Mouse (Mus musculus) Muller cell, postnatal 12 days (primary cell): ENCODE data around the gene Lcn10.
"Not testable (repeated sequence)": the region's sequence is repeated elsewhere in the genome, so short reads cannot be mapped to it uniquely, and the experiment has no call there.

ENCODE experiments used
- DNase-seq: peaks from one replicate; pipeline ENCODE4 v3.0.0-alpha.2; 2015; ENCODE audit errors: inconsistent ontology term

Gene Lcn10

DNA sequence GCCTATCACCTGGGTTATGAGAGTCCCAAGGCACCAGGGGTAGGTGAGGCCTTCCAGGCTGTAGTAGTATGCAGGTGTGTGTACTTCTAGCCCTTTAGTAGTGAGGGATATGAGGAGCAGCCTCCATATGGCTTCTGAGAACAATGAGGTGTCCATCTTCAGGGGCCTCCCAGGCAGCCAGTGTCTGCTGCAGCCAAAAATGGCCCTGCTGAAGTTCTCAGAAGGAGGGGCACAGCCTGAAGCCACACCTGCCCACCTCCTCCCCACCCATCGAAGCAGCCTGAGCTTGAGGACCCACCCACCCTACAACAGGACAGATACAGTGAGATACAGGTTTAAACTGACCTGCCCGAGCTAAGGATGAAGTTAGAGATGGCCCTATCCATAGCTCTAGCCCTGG, at the start of gene Lcn10:
Lcn10 (plus strand) TSS at position 301 of the 400 bp plus-strand sequence.
- DNase-seq, result no peak

DNA sequence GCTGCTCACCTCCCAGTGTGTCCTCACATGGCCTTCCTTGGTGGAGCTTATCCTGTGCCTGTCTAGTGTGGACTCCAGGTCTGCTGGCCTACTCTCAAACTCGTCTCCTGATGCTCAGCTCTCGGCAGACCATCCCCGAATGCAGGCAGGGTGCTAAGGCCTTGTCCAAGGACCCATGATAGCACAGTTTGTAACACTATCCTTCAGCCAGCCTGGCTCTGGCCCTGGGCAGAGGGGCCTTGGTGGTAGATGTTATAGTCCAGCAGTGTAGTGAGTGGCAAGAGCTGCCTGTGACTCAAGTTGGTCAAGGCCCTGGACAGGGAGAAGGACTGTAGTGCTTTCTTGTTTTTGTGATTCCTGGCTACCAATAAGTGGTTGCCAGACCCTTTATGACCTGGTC, 48.9 kb upstream of the Lcn10 start:
- DNase-seq, result no peak

DNA sequence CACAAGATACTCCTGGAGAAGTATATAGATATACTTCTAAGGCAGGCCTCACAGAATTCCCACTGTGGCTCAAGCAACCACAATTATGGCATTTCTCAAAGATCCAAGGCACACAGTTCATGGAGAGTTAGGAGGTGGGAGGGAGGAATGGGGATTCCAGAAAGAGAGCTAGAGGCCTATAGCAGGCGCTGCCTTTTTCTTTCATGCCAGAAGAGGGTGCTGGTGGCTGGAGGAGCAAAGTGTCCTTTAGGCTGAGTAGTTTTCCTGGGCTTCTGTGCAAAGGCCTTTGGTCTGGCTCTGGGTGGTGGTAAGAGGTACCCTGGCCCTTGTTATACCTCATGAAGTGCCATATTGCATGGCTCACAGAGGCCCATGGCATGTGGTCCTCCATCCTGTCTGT, 48.5 kb upstream of the Lcn10 start:
- peak; percentile 19 for DNase-seq

DNA sequence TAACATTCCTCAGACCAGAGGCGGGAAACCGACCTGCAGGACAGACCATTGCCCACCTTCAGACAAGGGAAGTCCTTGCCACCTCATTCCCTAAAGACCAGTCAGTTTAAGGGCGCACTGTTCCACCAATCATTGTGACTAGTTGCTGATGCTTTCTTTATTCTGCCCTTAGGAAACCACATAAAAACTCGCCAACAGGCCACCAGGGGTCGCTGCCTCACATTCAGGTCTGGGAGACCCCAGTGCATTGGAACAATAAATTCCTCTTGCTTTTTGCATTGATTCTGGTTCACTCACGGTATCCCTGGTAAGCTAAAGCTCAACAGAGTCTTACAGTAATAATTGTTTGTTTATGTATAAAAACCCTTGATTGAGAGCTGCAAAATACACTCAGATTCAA, 42.6 kb upstream of the Lcn10 start:
- DNase-seq, result peak; percentile 40

DNA sequence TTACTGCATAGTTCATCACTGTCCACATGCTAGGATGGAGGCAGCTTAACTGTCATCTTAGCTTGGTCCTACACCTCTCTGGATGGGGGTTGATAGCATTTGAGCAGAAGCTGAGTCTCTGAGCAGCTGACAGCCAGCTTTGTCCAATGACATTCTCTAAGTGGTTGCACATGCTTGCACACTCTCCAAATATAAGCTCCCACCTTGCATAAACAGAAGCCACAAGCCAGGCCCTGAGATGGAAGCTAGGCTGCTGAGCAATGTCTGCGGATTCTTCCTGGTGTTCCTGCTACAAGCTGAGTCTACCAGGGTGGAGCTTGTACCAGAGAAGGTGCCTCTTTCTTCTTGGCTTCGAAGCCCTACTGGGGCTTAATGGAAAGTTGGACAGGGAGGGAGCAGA, 29.6 kb upstream of the Lcn10 start, which contains the start of gene Lcn8:
Lcn8 (plus strand) TSS at position 219 of the 400 bp plus-strand sequence.
- no peak for DNase-seq

DNA sequence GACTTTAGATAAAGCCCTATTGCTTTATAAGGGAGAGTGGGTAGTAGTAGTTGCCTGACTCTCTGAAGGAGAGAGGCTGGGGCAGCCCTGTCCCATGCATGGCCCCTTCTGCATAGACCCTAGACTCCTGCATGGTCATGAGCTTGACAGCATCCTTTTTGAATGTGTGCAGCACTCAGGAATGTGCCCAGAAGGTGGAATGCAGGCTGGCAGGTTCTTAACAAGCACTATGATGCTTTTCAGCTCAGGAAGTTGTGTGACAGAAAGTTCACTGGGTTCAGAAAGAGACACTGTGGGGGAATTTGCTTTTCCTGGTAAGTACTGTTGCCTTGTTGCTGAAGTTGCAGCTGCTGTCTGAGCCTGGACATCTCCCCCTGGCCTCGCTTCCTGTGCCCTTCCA, 28.0 kb upstream of the Lcn10 start:
- peak; percentile 31 for DNase-seq

DNA sequence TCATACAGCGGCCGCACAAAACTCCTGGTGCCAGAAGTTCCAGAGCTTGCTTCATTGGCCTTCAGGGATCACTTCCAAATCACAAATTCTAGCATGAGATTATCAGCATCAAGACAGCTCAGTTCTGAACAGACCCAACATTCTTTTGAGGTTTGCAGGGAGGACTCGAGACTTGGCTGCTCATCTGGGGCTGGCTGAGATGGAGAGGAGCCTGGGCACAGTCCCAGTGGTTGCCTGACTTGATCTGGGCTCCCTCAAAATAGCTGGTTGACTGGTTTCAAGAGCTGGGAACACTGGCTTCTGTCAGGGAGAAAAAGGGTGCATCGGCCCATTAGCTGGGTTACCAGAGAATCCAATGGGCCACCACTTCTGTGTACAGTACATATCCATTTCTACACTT, 25.8 kb upstream of the Lcn10 start:
- peak; percentile 77 for DNase-seq

DNA sequence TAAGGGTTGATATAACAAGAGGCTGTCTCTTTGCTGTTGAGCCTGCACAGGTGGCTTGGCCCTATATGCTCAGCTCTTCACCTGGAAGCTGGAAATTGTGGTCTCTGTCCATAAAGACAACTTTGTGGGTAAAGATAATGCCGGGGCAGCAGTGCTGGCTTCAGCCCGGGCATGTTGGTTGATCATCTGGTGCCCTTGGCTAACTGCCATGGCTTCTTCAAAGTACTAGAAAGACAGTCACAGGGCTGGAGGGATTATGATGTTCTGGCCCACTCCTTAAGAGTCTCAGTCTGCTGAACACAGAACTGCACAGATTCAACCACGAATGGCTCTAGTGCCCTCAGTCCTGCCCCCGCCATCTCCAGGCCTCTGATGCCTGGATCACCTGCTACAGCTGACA, 25.3 kb upstream of the Lcn10 start:
- peak; percentile 57 for DNase-seq

DNA sequence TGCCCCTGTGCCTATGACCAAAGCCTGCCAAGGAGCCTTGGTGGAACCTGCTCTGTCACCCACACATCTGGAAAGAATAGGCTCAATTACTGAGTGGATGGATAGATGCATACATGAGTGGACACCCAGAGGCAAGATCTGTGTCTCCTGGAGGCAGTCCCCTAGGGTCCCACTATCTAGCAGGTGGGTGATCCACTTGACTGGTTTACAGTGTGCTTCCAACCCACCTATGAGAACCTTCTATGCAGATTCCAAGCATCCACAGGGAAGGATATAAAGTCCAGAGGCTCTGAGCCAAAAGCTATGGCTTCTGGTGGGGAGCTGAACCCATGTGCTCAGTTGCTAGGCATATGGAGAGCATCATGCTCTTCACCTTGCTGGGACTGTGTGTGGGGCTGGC, 24.9 kb upstream of the Lcn10 start, which contains the start of gene Lcn5:
Lcn5 (plus strand) TSS at position 301 of the 400 bp plus-strand sequence.
- DNase-seq, result no peak

DNA sequence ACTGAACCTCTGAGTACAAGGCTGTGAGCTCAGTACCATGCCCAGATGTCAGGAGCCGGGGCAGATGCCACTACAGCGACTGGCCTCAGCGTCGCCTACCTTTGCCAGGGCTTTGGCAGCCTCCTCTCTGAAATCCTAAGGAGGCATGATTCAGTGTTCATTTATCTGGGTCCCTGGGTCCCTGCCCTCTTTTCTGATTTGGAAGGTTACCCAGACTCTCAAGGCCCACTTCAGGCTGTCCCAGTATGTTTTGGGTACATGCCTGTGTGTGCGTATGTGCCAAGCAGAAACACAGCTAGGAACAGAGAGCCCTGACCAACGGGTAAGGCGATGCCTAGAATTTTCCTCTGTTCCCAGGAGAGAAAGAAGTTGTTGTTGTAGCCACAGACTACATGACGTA, 22.2 kb upstream of the Lcn10 start:
- no peak for DNase-seq

DNA sequence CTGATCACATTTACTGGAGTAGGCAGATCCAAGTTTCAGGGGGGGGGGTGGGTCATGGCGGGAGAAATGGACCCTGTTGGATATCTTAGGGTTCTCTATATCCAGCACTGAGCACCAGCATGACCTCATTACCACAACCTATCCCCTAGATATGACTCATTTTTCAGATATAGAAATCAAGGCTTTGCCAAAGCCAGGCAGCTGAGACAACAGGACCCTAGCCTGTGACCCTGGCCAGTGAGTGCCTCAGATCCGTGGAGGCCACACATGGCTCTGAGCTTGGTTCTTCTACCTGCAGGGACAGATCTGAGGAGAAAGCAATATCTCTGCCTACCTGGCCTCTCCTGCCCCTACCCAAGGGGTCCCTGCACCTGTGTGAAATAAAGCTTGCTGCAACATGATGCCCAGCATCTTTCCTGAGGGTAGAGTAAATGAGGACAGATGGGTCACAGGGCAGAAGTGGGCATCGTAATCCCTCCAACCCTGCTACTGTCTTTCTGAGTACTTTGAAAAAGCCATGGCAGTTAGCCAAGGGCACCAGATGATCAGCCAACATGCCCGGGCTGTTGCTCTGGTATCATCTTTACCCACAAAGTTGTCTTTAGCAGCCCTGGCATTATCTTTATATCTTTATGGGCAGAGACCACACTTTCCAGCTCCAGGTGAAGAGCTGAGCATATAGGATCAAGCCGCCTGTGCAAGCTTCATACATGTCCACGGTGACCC, 21.1 kb upstream of the Lcn10 start:
- peak; percentile 20 for DNase-seq

DNA sequence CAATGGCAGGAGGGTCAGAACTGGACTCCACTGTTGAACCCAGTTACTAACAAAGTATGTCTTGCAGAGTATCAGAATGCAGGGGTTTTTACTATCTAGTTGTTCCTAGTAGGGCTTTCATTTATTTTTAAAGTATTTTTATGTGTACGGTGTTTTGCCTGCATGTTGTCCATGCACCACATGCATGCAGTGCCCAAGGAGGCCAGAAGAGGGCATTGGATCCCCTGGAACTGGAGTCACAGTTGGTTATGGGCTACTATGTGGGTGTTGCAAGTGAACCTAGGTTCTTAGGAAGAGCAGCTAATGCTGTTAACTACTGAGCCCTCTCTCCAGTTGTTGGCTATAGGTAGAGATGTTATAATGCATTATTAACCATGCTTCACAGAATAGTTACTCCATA, 19.0 kb upstream of the Lcn10 start:
- DNase-seq, result no peak

DNA sequence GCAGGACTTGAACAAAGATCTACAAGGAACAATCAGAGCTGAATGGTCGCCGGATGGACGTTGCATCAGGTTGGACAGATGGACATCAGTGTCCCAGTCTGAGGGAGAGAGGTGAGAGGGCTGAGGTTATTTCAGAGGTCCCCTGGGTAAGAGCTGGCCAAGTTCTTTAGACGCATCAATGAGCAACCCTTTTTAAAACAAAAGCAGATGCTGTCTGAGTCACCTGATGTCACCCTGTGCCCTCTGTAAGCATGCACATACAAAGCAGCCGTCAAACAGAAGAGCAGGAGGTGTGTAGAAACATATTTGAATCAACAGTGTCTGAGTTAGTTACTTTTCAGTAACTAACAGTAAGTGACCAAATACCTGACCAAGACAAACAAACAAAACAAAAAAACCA, 18.4 kb upstream of the Lcn10 start:
- no peak for DNase-seq

DNA sequence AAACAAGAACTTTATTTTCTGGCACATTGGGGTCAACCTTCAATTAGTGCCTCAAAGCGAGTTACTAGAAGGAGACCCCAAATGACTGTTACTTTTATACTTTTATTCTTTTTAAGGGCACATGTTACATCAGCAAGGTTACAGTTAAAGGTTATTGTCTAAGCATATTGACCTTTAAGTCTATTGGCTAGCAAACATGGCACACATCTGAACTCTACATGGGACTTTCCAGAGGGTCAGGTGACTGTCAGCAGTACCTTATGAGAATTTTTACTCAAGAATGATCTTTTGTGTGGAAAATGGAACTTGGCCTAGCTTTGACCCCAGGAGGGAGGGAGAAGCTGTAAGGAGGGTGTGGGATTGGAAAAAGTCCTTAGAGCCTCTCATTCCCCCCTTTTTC, 16.0 kb upstream of the Lcn10 start:
- no peak for DNase-seq

DNA sequence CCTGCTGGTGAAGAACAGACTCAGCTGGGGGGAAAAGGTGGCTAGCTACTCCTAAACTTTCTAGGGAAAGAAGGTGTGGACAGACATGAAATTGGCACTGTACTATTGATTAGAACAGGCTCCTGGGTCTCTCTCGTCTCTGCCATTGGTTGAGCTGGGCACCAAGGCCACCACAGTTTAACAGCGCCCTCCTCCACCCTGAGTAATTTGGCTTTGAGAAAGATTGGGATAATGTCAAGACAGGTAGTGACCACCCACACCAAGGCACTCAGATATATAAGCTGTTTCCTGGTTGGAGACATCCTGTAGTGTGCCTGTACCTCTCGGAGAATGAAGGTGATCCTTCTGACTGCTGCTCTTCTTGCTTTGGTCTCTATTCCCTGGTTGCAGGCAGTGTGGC, 6.0 kb upstream of the Lcn10 start, which contains the start of gene Lcn6:
Lcn6 (plus strand) TSS at position 301 of the 400 bp plus-strand sequence.
- DNase-seq, result no peak

DNA sequence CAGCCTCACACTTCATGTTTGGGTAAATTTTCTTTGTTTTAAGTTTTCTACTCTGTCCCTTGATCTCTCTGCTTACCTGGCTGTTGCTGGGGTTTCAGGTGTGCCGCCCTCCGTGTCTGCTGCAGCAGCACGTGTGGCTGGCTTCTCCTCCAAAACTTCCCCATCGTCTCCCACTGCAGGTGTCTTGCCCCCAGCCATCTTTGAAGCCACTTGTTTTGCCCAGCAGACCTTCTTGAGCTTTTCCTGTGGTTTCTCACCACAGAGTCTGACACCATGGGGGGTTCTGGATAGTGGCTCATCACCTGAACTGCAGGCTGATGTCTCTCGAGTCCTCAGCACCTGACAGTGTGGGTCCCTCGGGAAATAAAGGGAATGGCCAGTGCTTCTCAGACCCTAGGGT, 3.0 kb upstream of the Lcn10 start:
- no peak for DNase-seq

DNA sequence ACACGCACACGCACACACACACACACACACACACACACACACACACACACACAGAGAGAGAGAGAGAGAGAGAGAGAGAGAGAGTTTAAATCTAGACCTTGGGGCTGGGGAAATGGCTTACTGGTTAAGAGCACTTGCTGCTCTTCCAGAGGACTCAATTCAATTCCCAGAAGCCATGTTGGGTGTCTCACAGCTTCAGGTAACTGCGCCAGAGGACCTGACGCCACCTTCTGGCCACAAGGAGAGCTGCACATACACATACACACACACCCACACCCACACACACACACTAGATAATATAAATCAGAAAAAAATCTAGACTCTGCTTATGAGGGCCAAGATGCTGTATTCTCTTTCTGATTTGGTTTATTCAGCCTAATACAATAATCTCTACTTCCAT, 4.4 kb downstream of the Lcn10 start:
- DNase-seq, result no peak

DNA sequence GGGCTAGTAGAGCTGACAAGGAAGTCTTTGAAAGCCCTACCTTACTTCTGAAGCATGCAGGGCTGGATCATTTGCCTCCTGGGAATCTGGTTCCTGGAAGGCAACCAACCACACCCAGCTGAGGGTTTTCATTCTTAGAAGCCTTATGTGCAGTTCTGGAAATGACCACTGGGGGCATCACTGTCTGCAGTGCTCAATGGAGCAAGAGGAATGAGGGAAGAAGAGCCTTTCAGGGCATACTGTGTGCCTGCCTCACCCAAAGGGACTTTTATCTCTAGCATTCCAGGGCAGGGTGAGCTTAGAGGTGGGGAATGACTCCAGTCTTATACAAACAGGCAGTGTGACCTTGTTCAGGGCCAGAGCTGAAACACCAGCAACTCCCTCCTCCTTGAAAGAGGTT, 12.1 kb downstream of the Lcn10 start:
- peak; percentile 37 for DNase-seq

DNA sequence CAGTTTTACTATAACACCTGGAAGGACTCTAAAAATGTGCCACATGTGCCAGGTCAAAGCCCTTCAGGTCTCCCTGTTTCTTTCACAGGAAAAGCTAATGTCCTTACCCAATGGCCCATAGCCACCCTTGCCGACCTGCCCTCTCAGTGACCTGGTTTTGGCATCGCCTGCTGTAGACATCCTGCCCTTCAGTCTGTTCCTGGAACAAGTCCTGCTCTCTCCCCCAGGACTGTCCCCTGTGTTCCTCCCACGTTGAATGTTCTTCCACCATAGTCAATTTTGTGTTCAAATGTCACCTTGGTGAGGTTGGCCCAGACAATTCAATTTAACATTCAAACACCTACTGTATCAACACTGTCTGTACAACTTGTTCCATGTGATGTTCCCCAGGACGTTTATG, 14.4 kb downstream of the Lcn10 start:
- DNase-seq, result no peak

DNA sequence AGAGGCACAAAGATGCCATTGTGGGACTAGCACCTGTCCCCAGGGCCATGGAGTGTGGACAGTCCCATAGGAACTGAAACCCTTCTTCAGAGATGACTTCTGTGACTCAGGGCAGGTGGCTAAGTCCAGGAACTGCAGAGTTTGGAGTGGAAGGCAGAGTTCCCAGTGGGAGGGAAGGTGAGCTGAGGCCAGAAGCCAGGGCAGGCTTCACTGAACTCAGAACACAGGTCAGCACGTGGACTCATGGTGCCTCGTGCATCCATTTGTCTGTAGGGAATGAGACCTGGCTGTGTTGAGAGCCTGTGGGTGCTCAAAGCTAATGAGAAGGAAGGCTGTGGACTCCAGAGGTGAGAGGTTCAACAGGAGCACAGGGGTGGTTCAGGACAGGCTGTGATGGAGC, 16.2 kb downstream of the Lcn10 start:
- no peak for DNase-seq

DNA sequence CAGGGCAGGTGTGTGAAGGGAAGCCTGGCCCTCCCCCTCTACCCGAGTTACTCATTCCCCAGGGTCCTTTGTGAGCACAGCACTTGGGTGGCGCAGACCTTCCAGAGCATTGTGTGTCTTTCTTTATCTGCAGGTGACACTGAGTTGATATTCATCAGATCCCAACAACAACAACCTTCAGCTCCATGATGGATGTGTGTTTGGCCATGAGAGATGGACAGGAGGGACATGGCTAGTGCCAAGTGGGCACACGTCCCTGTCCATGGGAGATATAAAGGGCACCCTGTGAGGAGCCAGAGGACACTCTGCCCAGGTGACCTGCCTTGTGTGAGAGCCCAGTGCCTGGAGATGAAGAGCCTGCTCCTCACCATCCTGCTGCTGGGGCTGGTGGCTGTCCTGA, 17.2 kb downstream of the Lcn10 start, which contains the start of gene Obp2a:
Obp2a (plus strand) TSS at position 301 of the 400 bp plus-strand sequence.
- DNase-seq, result not testable (repeated sequence)

DNA sequence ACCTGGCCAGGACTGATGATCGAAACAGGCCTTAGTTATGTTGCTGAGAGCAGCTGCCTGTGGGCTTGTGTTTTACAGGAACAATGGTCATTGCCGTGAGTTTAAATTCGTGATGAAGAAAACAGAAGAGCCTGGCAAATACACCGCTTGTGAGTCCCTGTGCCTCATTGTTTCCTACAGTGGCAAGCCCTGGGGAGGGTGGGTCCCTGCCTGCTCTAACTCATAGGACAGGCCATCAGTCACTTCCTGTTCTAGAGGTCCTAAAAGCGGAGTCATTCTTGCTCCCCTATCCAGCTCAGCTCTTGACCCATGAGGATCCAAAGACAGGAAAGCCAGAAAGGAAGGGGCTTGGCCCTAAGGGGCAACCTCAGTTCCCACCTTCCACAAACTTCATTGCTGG, 18.5 kb downstream of the Lcn10 start:
- no peak for DNase-seq

DNA sequence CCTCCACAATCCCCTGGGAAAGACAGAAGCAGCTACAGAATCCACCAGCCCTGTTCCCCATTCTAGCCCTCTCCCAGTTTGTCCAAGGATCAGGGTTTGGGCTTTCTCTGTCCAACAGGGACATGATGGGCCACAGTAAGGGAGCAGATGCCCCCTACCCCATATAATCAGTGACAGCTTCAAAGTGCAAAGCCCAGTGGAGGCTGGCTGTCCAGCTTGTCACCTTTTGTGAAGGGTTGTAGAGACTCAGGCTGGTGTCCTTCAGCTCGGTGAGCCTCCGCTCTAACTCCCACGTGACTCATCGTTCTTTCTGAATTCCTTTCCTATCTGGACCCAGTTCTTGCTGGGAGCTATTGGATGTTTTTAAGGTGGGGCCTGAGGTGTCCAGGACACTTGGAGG, 21.2 kb downstream of the Lcn10 start:
- no peak for DNase-seq
